Mouse (Mus musculus): ENCODE measurements around the gene Rbm19. TPM values are rescaled to one million over a fixed set of nuclear protein-coding genes. Genes with fewer than 3 reads are reported as not detected.

The Rbm19 gene
- total and polyA plus RNA-seq, 2 experiments, result 4.9 to 9.2 TPM

- no peak overlapping the region for H3K27ac ChIP-seq (replicated peaks; ENCODE audit: insufficient read depth, low read depth, low read length)
- no peaks in the 10 kb centered on the region for H3K4me1 ChIP-seq (ENCODE audit: control insufficient read depth, insufficient read depth, low read length)
- no peak overlapping the region for H3K4me3 ChIP-seq (ENCODE audit: insufficient read depth, low read depth, low read length)
- no peak for TF ChIP-seq CTCF (IDR thresholded peaks at IDR 0.05; ENCODE audit: low read depth, low read length)
- no peak for TF ChIP-seq POLR2A (IDR thresholded peaks at IDR 0.05; ENCODE audit: extremely low read depth, insufficient read depth, low read length)
- no peaks in the 10 kb centered on the region for H3K79me2 ChIP-seq (ENCODE audit: control insufficient read depth, insufficient read depth, low read length)
- H3K9ac ChIP-seq (ENCODE audit: low read depth, low read length), result no peak overlapping the region
- WGBS, result 97% methylated on average over 3 of the region's 3 CpGs
- no peak for DNase-seq (ENCODE audit: extremely low read depth, low read depth, low spot score)
- no peaks in the 10 kb centered on the region for H3K27me3 ChIP-seq (ENCODE audit: control insufficient read depth, insufficient read depth, low read length)
- H3K36me3 ChIP-seq (ENCODE audit: control insufficient read depth, insufficient read depth, low read length), result no peaks in the 10 kb centered on the region
These were observed 36.9 kb downstream of the Rbm19 start for GRCm38 (mm10) chr5:120153140-120153539.

GRCm38 (mm10) chr5:120155672-120156071 lies 39.4 kb downstream of the Rbm19 start:
- H3K36me3 ChIP-seq (ENCODE audit: control insufficient read depth, insufficient read depth, low read length), result no peaks in the 10 kb centered on the region

GRCm38 (mm10) chr5:120156166-120156909 lies 40.1 kb downstream of the Rbm19 start:
- peaks cover 6% of the 10 kb centered on the region for H3K4me1 ChIP-seq (ENCODE audit: control insufficient read depth, insufficient read depth, low read length)

More at GRCm38 (mm10) chr5:120155672-120156071, 39.4 kb downstream of the Rbm19 start:
- no peak for DNase-seq (ENCODE audit: extremely low read depth, low read depth, low spot score)
- H3K79me2 ChIP-seq (ENCODE audit: control insufficient read depth, insufficient read depth, low read length), result no peaks in the 10 kb centered on the region
- no peak overlapping the region for H3K27ac ChIP-seq (replicated peaks; ENCODE audit: insufficient read depth, low read depth, low read length)
- no peak overlapping the region for H3K9ac ChIP-seq (ENCODE audit: low read depth, low read length)
- H3K4me1 ChIP-seq (ENCODE audit: control insufficient read depth, insufficient read depth, low read length), result peaks cover 2% of the 10 kb centered on the region; the same call in 1 of the 2 replicates
- WGBS, result 86% methylated on average over 10 of the region's 10 CpGs
- no peak overlapping the region for H3K4me3 ChIP-seq (ENCODE audit: insufficient read depth, low read depth, low read length)
- no peaks in the 10 kb centered on the region for H3K27me3 ChIP-seq (ENCODE audit: control insufficient read depth, insufficient read depth, low read length)
- TF ChIP-seq CTCF (IDR thresholded peaks at IDR 0.05; ENCODE audit: low read depth, low read length) (no peak), POLR2A (IDR thresholded peaks at IDR 0.05; ENCODE audit: extremely low read depth, insufficient read depth, low read length) (no peak)

GRCm38 (mm10) chr5:120157115-120157514 lies 40.9 kb downstream of the Rbm19 start:
- WGBS, result 74% methylated on average over 3 of the region's 3 CpGs
- Histone ChIP-seq H3K4me3 (ENCODE audit: insufficient read depth, low read depth, low read length) (no peak overlapping the region), H3K27me3 (ENCODE audit: control insufficient read depth, insufficient read depth, low read length) (no peaks in the 10 kb centered on the region), H3K9ac (ENCODE audit: low read depth, low read length) (no peak overlapping the region), H3K27ac (replicated peaks; ENCODE audit: insufficient read depth, low read depth, low read length) (no peak overlapping the region), H3K4me1 (ENCODE audit: control insufficient read depth, insufficient read depth, low read length) (peaks cover 10% of the 10 kb centered on the region), H3K36me3 (ENCODE audit: control insufficient read depth, insufficient read depth, low read length) (no peaks in the 10 kb centered on the region), H3K79me2 (ENCODE audit: control insufficient read depth, insufficient read depth, low read length) (no peaks in the 10 kb centered on the region)
- no peak for TF ChIP-seq CTCF (IDR thresholded peaks at IDR 0.05; ENCODE audit: low read depth, low read length)
- no peak for TF ChIP-seq POLR2A (IDR thresholded peaks at IDR 0.05; ENCODE audit: extremely low read depth, insufficient read depth, low read length)
- DNase-seq (ENCODE audit: extremely low read depth, low read depth, low spot score), result no peak

More at GRCm38 (mm10) chr5:120156166-120156909, 40.1 kb downstream of the Rbm19 start:
- H3K79me2 ChIP-seq (ENCODE audit: control insufficient read depth, insufficient read depth, low read length), result no peaks in the 10 kb centered on the region
- no peaks in the 10 kb centered on the region for H3K36me3 ChIP-seq (ENCODE audit: control insufficient read depth, insufficient read depth, low read length)
- no peak overlapping the region for H3K27ac ChIP-seq (replicated peaks; ENCODE audit: insufficient read depth, low read depth, low read length)
- no peaks in the 10 kb centered on the region for H3K27me3 ChIP-seq (ENCODE audit: control insufficient read depth, insufficient read depth, low read length)
- 79% methylated on average over 21 of the region's 21 CpGs for WGBS
- no peak for DNase-seq (ENCODE audit: extremely low read depth, low read depth, low spot score)
- peak overlapping the region; percentile 22; the same call in 1 of the 2 replicates for H3K4me3 ChIP-seq (ENCODE audit: insufficient read depth, low read depth, low read length)
- TF ChIP-seq POLR2A (IDR thresholded peaks at IDR 0.05; ENCODE audit: extremely low read depth, insufficient read depth, low read length) (no peak), CTCF (IDR thresholded peaks at IDR 0.05; ENCODE audit: low read depth, low read length) (no peak)
- no peak overlapping the region for H3K9ac ChIP-seq (ENCODE audit: low read depth, low read length)

GRCm38 (mm10) chr5:120158476-120158875 lies 42.2 kb downstream of the Rbm19 start:
- no peaks in the 10 kb centered on the region for H3K27me3 ChIP-seq (ENCODE audit: control insufficient read depth, insufficient read depth, low read length)

More at GRCm38 (mm10) chr5:120158476-120158875, 42.2 kb downstream of the Rbm19 start:
- 47% methylated on average over 2 of the region's 2 CpGs for WGBS
- H3K4me1 ChIP-seq (ENCODE audit: control insufficient read depth, insufficient read depth, low read length), result peaks cover 10% of the 10 kb centered on the region
- H3K9ac ChIP-seq (ENCODE audit: low read depth, low read length), result no peak overlapping the region
- peak; percentile 55 for DNase-seq (ENCODE audit: extremely low read depth, low read depth, low spot score)
- no peak overlapping the region for H3K4me3 ChIP-seq (ENCODE audit: insufficient read depth, low read depth, low read length)
- no peaks in the 10 kb centered on the region for H3K79me2 ChIP-seq (ENCODE audit: control insufficient read depth, insufficient read depth, low read length)
- no peak overlapping the region for H3K27ac ChIP-seq (replicated peaks; ENCODE audit: insufficient read depth, low read depth, low read length)
- TF ChIP-seq CTCF (IDR thresholded peaks at IDR 0.05; ENCODE audit: low read depth, low read length), result no peak
- no peak for TF ChIP-seq POLR2A (IDR thresholded peaks at IDR 0.05; ENCODE audit: extremely low read depth, insufficient read depth, low read length)
- no peaks in the 10 kb centered on the region for H3K36me3 ChIP-seq (ENCODE audit: control insufficient read depth, insufficient read depth, low read length)
